Mouse (Mus musculus) lung, adult 2 months (tissue): ENCODE measurements around the gene Nudt14.

Source experiments
- CTCF ChIP-seq: fragments of 200-500 bp; IDR thresholded peaks from 2 replicates; pipeline ENCODE4 v1.5.1; 2011; ENCODE audit warnings: mild to moderate bottlenecking, low read length, control low read depth; ENCODE audit not compliant: insufficient read depth
- POLR2A ChIP-seq: fragments of 200-500 bp; IDR thresholded peaks from 2 replicates; pipeline ENCODE4 v1.6.1; 2011; ENCODE audit warnings: low read depth, mild to moderate bottlenecking, control low read depth, low read length, borderline replicate concordance; ENCODE audit errors: extremely low read depth

GRCm38 (mm10) chr12:112959421-112959820 lies 17.5 kb upstream of the Nudt14 start:
- TF ChIP-seq CTCF, result no peak
- no peak for TF ChIP-seq POLR2A
